Mouse (Mus musculus) limb, embryonic 12.5 days (tissue): ENCODE results near the gene Nup98. TPM values are rescaled to one million over a fixed set of nuclear protein-coding genes. Genes with fewer than 3 reads are reported as not detected.

Experiments used
- ATAC-seq: fragments of 200-750 bp; cut with Nextera tagmentation; 2 replicates; pipeline ENCODE4 v1.8.0; 2017; ENCODE audit warnings: low read depth, moderate TSS enrichment; ENCODE audit not compliant: insufficient number of reproducible peaks, insufficient read depth, low FRiP score, low TSS enrichment
- H3K27ac ChIP-seq: fragments of 300-500 bp; sonication (generic); 2 replicates; pipeline ENCODE4 v1.5.1; 2016; ENCODE audit warnings: mild to moderate bottlenecking, moderate library complexity
- H3K27me3 ChIP-seq: fragments of 300-500 bp; sonication (generic); 2 replicates; pipeline ENCODE4 v1.6.1; 2016; ENCODE audit warnings: mild to moderate bottlenecking, moderate library complexity
- H3K36me3 ChIP-seq: fragments of 300-500 bp; sonication (generic); 2 replicates; pipeline ENCODE4 v1.6.1; 2016; ENCODE audit warnings: mild to moderate bottlenecking, moderate library complexity
- H3K4me1 ChIP-seq: fragments of 300-500 bp; sonication (generic); replicated peaks from 2 replicates; pipeline ENCODE4 v1.6.1; 2016
- H3K4me2 ChIP-seq: fragments of 300-500 bp; sonication (generic); 2 replicates; pipeline ENCODE4 v1.6.1; 2016; ENCODE audit warnings: mild to moderate bottlenecking, moderate library complexity
- H3K4me3 ChIP-seq: fragments of 300-500 bp; sonication (generic); replicated peaks from 2 replicates; pipeline ENCODE4 v1.5.1; 2016; ENCODE audit warnings: mild to moderate bottlenecking
- H3K9ac ChIP-seq: fragments of 300-500 bp; sonication (generic); replicated peaks from 2 replicates; pipeline ENCODE4 v1.6.1; 2016; ENCODE audit warnings: mild to moderate bottlenecking, moderate library complexity
- H3K9me3 ChIP-seq: fragments of 300-500 bp; sonication (generic); 2 replicates; pipeline ENCODE4 v1.6.1; 2016; ENCODE audit warnings: mild to moderate bottlenecking, moderate library complexity
- WGBS: fragments of 180-500 bp; shearing (Covaris S2); methylation state at CpG from one replicate; pipeline ENCODE4 v1.1.7; 2016; 5-methylcytosine and 5-hydroxymethylcytosine counted together
- polyA plus RNA-seq: library from polyadenylated mRNA; unstranded; fragments of >200 nt; fragmentation: Nextera tagmentation; extraction: Ambion mirVana; gene quantifications from 2 replicates; pipeline ENCODE4 v1.2.1, GENCODE M21; 2016

The Nup98 gene
- 50.5 and 51.8 TPM in 2 replicates for polyA plus RNA-seq

DNA sequence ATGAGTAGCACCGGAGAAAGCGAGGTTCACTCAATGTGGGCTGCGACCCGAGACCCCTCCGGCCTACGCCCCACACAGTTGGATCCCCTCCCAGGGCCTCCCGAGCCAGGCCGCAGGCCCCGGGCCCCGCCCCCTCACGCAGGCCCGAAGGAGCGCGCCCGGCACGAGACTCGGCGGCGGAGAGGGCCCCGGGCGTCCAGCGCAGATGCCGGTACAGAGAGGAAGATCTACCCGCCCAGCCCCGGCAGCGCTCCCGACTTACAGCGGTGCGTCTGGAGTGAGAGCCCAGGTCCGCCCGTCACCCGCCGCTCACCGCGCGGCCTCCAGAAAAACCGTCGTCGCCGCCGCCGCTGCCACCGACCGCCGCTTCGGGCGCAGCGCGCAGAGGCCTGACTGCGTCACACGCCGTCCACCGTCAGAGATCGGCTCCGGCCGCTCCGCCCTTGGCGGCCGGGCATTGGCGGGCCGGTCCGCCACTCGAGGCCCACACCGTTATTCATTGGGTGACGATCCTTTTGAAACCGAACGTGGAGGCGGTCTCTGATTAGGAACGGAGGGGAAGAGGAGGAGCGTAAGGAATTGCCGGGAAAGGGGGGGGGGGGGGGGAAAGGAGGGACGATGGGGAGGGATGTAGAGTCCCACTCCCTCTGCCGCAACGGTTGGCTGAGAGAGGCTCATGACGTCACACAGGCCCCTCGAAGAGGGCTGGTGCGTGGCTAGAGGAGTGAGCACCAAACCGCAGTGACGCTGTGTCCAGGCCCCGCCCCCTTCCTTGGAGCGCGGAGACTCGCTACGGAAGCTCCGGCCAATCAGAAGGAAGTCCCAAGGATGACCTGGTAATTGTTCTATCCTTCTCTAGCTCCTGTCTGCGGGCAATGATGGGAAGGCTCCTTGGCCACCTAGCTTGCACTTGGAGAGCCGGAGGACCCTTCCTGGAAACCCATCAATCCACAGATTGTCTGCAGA lies at the start of gene Nup98, which contains the start of gene Pgap2:
Nup98 (minus strand) TSS at position 421 of the 966 bp plus-strand sequence.
Pgap2 (plus strand) TSS at position 453 of the 966 bp plus-strand sequence.
- under 1% methylated on average over 85 of the region's 87 CpGs for WGBS
- Histone ChIP-seq H3K27ac (peak within 1 kb of the TSS; percentile 91), H3K9me3 (no peaks in the 10 kb centered on the region)

DNA sequence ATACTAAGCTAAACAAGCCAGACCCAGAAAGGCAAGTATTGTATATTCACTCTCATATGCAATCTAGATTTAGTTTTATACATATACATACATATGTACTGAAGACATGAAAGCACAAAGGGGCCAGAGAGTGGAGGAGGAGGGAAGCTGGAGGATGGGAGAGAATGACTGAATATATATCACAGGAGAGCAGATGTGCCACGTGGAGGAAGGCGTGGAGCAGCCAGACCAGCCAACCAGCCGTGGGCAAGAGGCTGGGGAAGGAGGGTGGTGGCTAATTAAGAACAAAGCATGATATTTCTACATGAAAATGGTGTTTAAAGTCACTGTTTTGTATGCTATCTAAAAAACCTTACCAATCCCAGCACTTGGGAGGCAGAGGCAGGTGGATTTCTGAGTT lies 48.8 kb upstream of the Nup98 start:
- Histone ChIP-seq H3K36me3 (no peaks in the 10 kb centered on the region), H3K9ac (no peak overlapping the region), H3K9me3 (no peaks in the 10 kb centered on the region), H3K4me3 (no peak overlapping the region), H3K4me2 (no peak overlapping the region), H3K27ac (no peak overlapping the region), H3K4me1 (no peaks in the 10 kb centered on the region), H3K27me3 (no peaks in the 10 kb centered on the region)
- WGBS, result 78% methylated on average over 3 of the region's 3 CpGs
- ATAC-seq, result no peak

More for the DNA sequence above, at the start of gene Nup98, which contains the start of gene Pgap2:
- H3K27me3 ChIP-seq, result no peaks in the 10 kb centered on the region
- H3K9ac ChIP-seq, result peak within 1 kb of the TSS; percentile 85
- H3K4me1 ChIP-seq, result peaks cover 8% of the 10 kb centered on the region
- H3K4me3 ChIP-seq, result peak within 1 kb of the TSS; percentile 58
- H3K36me3 ChIP-seq, result no peaks in the 10 kb centered on the region
- peak within 1 kb of the TSS; percentile 78 for H3K4me2 ChIP-seq
- ATAC-seq, result peak; percentile 99

DNA sequence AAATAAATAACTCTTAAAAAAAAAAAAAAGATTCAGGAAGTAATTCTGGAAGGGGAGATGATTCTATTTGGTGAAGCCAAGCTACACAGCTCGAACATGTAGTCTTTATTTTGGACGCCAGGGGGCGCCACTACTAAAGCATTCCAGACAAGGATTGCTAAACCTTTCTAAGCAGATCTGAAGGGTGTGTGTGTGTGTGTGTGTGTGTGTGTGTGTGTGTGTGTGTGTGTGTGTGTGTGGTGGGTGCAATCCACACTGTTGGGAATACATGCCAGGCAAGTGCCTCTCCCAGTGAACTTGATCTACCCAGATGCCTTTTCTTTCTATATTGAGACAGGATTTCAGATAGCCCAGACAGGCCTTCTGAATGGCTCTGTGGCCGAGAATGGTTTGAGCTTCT lies 48.2 kb upstream of the Nup98 start:
- Histone ChIP-seq H3K9me3 (no peaks in the 10 kb centered on the region), H3K36me3 (no peaks in the 10 kb centered on the region), H3K9ac (no peak overlapping the region), H3K27ac (no peak overlapping the region), H3K4me2 (no peak overlapping the region), H3K4me1 (no peaks in the 10 kb centered on the region), H3K4me3 (no peak overlapping the region), H3K27me3 (no peaks in the 10 kb centered on the region)
- WGBS, result 24% methylated on average over 4 of the region's 4 CpGs
- ATAC-seq, result no peak

- H3K9ac ChIP-seq, result no peak overlapping the region
- no peaks in the 10 kb centered on the region for H3K27me3 ChIP-seq
- no peaks in the 10 kb centered on the region for H3K9me3 ChIP-seq
- H3K4me3 ChIP-seq, result no peak overlapping the region
- no peak overlapping the region for H3K27ac ChIP-seq
- H3K36me3 ChIP-seq, result no peaks in the 10 kb centered on the region
- no peaks in the 10 kb centered on the region for H3K4me1 ChIP-seq
- ATAC-seq, result no peak
- 91% methylated on average over 3 of the region's 3 CpGs for WGBS
- no peak overlapping the region for H3K4me2 ChIP-seq
Observed at GRCm38 (mm10) chr7:102256636-102257035, 46.7 kb upstream of the Nup98 start.

DNA sequence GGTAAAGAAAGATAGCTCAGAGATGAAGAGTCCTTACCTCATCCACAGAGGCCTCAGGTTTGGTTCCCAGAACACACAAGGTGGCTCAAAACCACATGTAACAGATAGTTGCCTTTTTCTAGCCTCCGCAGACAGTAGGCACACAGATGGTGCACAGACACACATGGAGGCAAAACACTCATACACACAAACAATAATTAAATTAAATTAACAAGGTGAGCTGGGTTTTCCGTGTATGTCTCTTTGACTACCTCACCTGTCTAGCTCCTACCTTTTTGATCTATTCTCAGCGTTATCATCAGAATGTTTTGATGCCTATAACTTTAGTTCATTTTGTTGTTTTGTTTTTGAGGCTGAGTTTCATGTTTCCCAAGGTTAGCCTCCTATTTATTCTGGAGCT lies 46.0 kb upstream of the Nup98 start, which contains the start of gene Rhog:
Rhog (minus strand) TSS at position 101 of the 400 bp plus-strand sequence.
- WGBS, result 77% methylated on average over 3 of the region's 3 CpGs
- no peaks in the 10 kb centered on the region for H3K36me3 ChIP-seq

DNA sequence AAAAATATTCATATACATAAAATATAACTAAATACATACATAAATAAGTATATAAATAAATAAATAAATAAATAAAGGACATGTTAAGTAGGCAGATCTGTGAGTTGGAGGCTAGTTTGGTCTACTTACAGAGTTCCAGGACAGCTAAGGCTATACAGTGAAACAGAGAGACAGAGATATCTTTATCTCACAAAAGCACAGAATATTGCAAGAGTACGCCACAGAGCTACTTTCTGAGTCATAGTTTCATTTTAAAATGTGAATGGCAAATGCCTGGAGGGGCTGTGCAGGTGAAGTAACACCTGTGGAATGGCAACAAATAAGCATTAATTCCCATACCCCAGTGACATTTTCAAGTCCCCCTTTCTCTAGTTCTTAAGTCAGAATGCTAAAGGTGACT lies 43.7 kb upstream of the Nup98 start:
- Histone ChIP-seq H3K36me3 (no peaks in the 10 kb centered on the region), H3K27ac (no peak overlapping the region), H3K9me3 (no peaks in the 10 kb centered on the region), H3K27me3 (no peaks in the 10 kb centered on the region), H3K9ac (no peak overlapping the region), H3K4me3 (no peak overlapping the region), H3K4me1 (peaks cover 8% of the 10 kb centered on the region), H3K4me2 (no peak overlapping the region)
- ATAC-seq, result no peak
- 88% methylated on average over 1 of the region's 1 CpGs for WGBS

More for the DNA sequence above, 46.0 kb upstream of the Nup98 start, which contains the start of gene Rhog:
- H3K27ac ChIP-seq, result no peak within 1 kb of the TSS
- no peaks in the 10 kb centered on the region for H3K9me3 ChIP-seq
- no peak within 1 kb of the TSS for H3K4me2 ChIP-seq
- H3K9ac ChIP-seq, result no peak within 1 kb of the TSS
- no peak within 1 kb of the TSS for H3K4me3 ChIP-seq
- no peaks in the 10 kb centered on the region for H3K27me3 ChIP-seq
- ATAC-seq, result no peak
- no peaks in the 10 kb centered on the region; the same call in 1 of the 2 replicates for H3K4me1 ChIP-seq

DNA sequence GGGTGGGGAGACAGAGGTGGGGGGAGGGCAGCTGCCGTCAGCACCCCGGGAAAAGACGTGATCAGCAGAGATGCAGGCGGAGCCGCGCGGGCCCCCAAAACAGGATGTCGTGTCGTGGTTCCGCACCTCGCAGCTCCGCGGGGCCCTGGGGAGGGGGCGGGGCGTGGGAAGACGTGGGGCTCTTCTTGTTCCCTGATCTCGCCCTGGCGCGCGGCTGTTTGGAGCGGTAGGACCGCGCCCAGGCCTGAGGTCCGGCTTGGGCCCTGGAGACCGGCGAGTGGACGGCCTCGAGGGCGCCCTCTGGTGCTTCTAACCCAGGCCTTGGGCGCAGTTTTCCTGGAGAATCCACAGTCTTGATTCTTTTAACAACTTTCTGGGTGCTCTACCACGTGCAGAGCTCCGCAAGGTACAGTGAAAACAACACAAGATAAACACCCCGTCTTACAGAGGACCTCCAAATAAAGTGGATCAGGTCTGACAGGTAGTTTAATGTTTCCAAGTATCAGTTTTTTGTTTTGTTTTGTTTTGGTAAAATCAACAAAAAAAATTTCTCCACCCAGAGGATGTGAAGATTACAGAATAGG lies 40.7 kb upstream of the Nup98 start:
- Histone ChIP-seq H3K9ac (peak overlapping the region; percentile 89), H3K36me3 (no peaks in the 10 kb centered on the region), H3K4me2 (peak overlapping the region; percentile 86), H3K4me1 (peaks cover 37% of the 10 kb centered on the region), H3K4me3 (peak overlapping the region; percentile 82), H3K9me3 (no peaks in the 10 kb centered on the region), H3K27me3 (no peaks in the 10 kb centered on the region), H3K27ac (peak overlapping the region; percentile 98)
- 1% methylated on average over 33 of the region's 33 CpGs for WGBS
- ATAC-seq, result peak; percentile 39; the same call in 1 of the 2 replicates

DNA sequence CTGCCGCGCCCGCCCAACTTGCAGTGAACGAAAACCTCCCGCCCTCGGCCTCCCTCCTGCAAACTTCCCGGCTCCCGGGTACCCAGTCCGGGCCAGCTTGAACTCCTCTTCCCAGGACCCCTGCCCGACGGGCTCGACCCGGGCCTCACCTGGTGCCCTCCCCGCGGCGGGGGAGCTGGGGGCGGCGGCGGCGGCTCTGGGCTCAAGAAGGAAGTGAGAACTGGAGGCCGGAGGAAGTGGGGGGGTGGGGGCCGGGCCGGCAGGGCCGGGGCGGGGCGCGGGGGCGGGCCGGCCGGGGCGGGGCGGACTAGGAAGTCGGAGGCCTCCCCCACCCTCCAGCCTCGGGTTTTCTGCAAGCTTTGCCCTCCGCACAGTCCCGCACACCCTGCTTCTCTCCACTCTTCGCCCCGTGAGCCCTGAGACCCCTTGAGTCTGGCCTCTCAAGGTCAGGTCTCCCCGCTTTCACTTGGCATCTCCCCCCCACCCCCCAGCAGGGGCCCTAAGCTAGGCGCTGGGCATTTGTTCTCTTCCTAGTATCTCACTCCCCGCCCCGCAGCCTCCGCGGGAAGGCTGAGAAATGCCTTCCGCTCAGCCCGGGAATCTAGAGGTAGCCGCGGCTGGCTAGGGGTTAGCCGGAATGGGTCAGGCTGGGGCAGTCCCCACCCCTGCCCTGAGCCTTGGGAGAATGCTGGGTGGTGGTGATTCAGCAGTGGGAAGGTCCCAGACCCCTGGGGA lies 40.1 kb upstream of the Nup98 start:
- Histone ChIP-seq H3K9ac (peak overlapping the region; percentile 89), H3K4me3 (peak overlapping the region; percentile 82), H3K27me3 (no peaks in the 10 kb centered on the region), H3K36me3 (no peaks in the 10 kb centered on the region), H3K9me3 (no peaks in the 10 kb centered on the region), H3K27ac (peak overlapping the region; percentile 98), H3K4me2 (peak overlapping the region; percentile 86), H3K4me1 (peaks cover 41% of the 10 kb centered on the region)
- ATAC-seq, result peak; percentile 83
- under 1% methylated on average over 47 of the region's 49 CpGs for WGBS

DNA sequence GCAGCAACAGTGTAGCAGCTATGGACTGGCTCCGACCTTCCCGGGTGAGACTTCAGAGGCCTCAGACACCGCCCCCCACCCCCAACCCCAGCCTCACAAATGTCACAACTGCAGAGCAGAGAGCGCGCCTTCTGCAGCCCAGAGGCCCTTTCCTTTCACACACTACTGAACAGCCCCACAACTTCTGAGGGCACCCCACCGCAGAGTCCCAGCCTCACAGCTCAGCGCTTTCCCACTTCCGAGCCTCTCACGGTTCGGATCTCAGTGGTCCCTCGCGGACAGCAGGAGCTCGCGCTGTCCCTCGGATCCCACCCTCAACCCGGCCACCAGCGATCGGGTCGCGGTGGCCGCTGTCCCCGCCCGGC lies 39.5 kb upstream of the Nup98 start:
- Histone ChIP-seq H3K4me3 (peak overlapping the region; percentile 82), H3K9me3 (no peaks in the 10 kb centered on the region), H3K36me3 (no peaks in the 10 kb centered on the region), H3K27ac (peak overlapping the region; percentile 98), H3K27me3 (no peaks in the 10 kb centered on the region), H3K9ac (peak overlapping the region; percentile 89), H3K4me1 (peaks cover 41% of the 10 kb centered on the region), H3K4me2 (peak overlapping the region; percentile 86)
- WGBS, result under 1% methylated on average over 23 of the region's 23 CpGs
- peak; percentile 26 for ATAC-seq

- H3K4me1 ChIP-seq, result peaks cover 41% of the 10 kb centered on the region
- H3K27ac ChIP-seq, result peak overlapping the region; percentile 98
- peak overlapping the region; percentile 82 for H3K4me3 ChIP-seq
- no peak for ATAC-seq
- H3K4me2 ChIP-seq, result peak overlapping the region; percentile 86
- no peaks in the 10 kb centered on the region for H3K9me3 ChIP-seq
- H3K36me3 ChIP-seq, result 0 out of 2 replicates have a peak, but pooled peaks cover 4% of the 10 kb centered on the region
- H3K27me3 ChIP-seq, result no peaks in the 10 kb centered on the region
- WGBS, result 26% methylated on average over 16 of the region's 16 CpGs
- peak overlapping the region; percentile 89 for H3K9ac ChIP-seq
Observed at GRCm38 (mm10) chr7:102248691-102249404, 38.9 kb upstream of the Nup98 start.
